ENCODE assay signal across 10 mouse cellular contexts in the genomic region with DNA sequence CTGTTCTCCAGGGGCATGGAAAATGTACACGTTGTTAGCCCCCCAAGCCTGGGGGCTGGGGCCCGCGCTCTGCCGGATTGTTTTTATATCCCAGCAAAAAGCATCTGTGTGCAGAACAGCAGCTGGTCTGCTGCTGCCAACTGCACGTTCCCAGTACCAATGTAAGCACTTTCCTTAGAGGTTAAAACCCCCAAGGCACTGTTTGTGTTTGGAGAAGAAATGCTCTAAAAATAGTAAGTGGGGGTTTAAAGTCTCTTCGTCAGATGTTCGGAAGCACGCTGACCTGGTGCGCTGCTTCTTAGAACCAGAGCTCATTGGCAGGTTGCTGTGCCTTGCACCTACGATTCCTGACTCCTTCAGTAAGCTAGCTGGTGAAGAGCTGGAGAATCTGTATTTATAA.
DNase-seq lines count a peak whose midpoint lies in the region; ATAC-seq lines count a peak whose summit lies in the region.
"Had no signal": no experiment of that assay in that cellular context is flagged by ENCODE, and none has a peak within 500 bp of the region (broad histone marks: within the 10 kb centered on the region; RNA-seq: fewer than 3 reads in every experiment).

No protein-coding gene starts in this region.

- 4% methylated on average over 10 of the region's 10 CpGs for WGBS in embryonic facial prominence, embryonic 15.5 days
- WGBS in kidney, embryonic 15.5 days: 28% methylated on average over 10 of the region's 10 CpGs
- 24% methylated on average over 10 of the region's 10 CpGs for WGBS in neural tube, embryonic 15.5 days

- H3K36me3 ChIP-seq in embryonic facial prominence, embryonic 15.5 days: no peaks in the 10 kb centered on the region
- no peaks in the 10 kb centered on the region for H3K36me3 ChIP-seq in kidney, embryonic 15.5 days
- no peaks in the 10 kb centered on the region for H3K36me3 ChIP-seq in neural tube, embryonic 15.5 days
- H3K36me3 ChIP-seq: G1E had no signal

- peaks cover 17% of the 10 kb centered on the region for H3K4me1 ChIP-seq in embryonic facial prominence, embryonic 15.5 days
- peaks cover 23% of the 10 kb centered on the region for H3K4me1 ChIP-seq in kidney, embryonic 15.5 days
- peaks cover 16% of the 10 kb centered on the region for H3K4me1 ChIP-seq in neural tube, embryonic 15.5 days

- DNase-seq in kidney, adult 9 months: peak; percentile 50
- DNase-seq in kidney, postnatal 14 days: no peak
- no peak for DNase-seq in cerebellum, adult 18-20 months
- DNase-seq in cerebellum, postnatal 4 days (ENCODE audit: low spot score in 2 of 2): no peak
- no peak for DNase-seq in spleen, postnatal 36 days (ENCODE audit: low spot score in 2 of 2)

- peak overlapping the region; percentile 44 for H3K4me2 ChIP-seq in embryonic facial prominence, embryonic 15.5 days (replicated peaks)
- peak overlapping the region; percentile 54 for H3K4me2 ChIP-seq in kidney, embryonic 15.5 days
- H3K4me2 ChIP-seq in neural tube, embryonic 15.5 days: peak overlapping the region; percentile 45

- H3K9me3 ChIP-seq in embryonic facial prominence, embryonic 15.5 days (replicated peaks): no peaks in the 10 kb centered on the region
- H3K9me3 ChIP-seq in kidney, embryonic 15.5 days (replicated peaks): no peaks in the 10 kb centered on the region
- no peaks in the 10 kb centered on the region for H3K9me3 ChIP-seq in neural tube, embryonic 15.5 days (replicated peaks)

- H3K27ac ChIP-seq in embryonic facial prominence, embryonic 15.5 days (replicated peaks): peak overlapping the region; percentile 58; the same call in 1 of the 2 replicates
- H3K27ac ChIP-seq in kidney, embryonic 15.5 days: peak overlapping the region; percentile 0; the same call in 1 of the 2 replicates
- peak overlapping the region; percentile 54 for H3K27ac ChIP-seq in neural tube, embryonic 15.5 days (replicated peaks)

- H3K27me3 ChIP-seq in embryonic facial prominence, embryonic 15.5 days: no peaks in the 10 kb centered on the region
- H3K27me3 ChIP-seq in kidney, embryonic 15.5 days: no peaks in the 10 kb centered on the region
- H3K27me3 ChIP-seq in neural tube, embryonic 15.5 days (replicated peaks): no peaks in the 10 kb centered on the region

- H3K9ac ChIP-seq in embryonic facial prominence, embryonic 15.5 days: no peak overlapping the region
- no peak overlapping the region for H3K9ac ChIP-seq in kidney, embryonic 15.5 days
- no peak overlapping the region for H3K9ac ChIP-seq in neural tube, embryonic 15.5 days (replicated peaks)

- ATAC-seq in embryonic facial prominence, embryonic 15.5 days (ENCODE audit: insufficient number of reproducible peaks, low FRiP score, low TSS enrichment, low read depth): peak; percentile 30
- no peak for ATAC-seq in kidney, embryonic 15.5 days (replicated peaks; ENCODE audit: low FRiP score)
- ATAC-seq in neural tube, embryonic 15.5 days (ENCODE audit: low FRiP score): peak; percentile 69

- peak overlapping the region; percentile 17 for H3K4me3 ChIP-seq in embryonic facial prominence, embryonic 15.5 days (replicated peaks)
- H3K4me3 ChIP-seq in kidney, embryonic 15.5 days (replicated peaks): no peak overlapping the region
- H3K4me3 ChIP-seq in neural tube, embryonic 15.5 days (replicated peaks): no peak overlapping the region
- H3K4me3 ChIP-seq: myocyte had no signal

Comparison
In these comparisons a context has a peak if more than half of its experiments do, and no peak if none do; other contexts are left out.
1. H3K27ac ChIP-seq: peak in every context shown above with its lines; median percentile 58 in embryonic facial prominence, embryonic 15.5 days; 54 in neural tube, embryonic 15.5 days; 0 in kidney, embryonic 15.5 days.